Mouse (Mus musculus) heart, postnatal 0 days (tissue): ENCODE measurements at regions not wholly inside any gene's neighbourhood (a gene's known extent, or its start where the extent isn't known, plus 50 kb on each side); places are given as distances from the start of the nearest gene placed in this dataset.

ENCODE experiments used
- CTCF ChIP-seq: IDR thresholded peaks from 2 replicates; pipeline ENCODE4 v1.5.1; 2016; ENCODE audit warnings: antibody characterized with exemption, control low read depth, low read depth
- EP300 ChIP-seq: IDR thresholded peaks from 2 replicates; pipeline ENCODE4 v1.6.1; 2016; ENCODE audit warnings: antibody characterized with exemption, low read depth

DNA sequence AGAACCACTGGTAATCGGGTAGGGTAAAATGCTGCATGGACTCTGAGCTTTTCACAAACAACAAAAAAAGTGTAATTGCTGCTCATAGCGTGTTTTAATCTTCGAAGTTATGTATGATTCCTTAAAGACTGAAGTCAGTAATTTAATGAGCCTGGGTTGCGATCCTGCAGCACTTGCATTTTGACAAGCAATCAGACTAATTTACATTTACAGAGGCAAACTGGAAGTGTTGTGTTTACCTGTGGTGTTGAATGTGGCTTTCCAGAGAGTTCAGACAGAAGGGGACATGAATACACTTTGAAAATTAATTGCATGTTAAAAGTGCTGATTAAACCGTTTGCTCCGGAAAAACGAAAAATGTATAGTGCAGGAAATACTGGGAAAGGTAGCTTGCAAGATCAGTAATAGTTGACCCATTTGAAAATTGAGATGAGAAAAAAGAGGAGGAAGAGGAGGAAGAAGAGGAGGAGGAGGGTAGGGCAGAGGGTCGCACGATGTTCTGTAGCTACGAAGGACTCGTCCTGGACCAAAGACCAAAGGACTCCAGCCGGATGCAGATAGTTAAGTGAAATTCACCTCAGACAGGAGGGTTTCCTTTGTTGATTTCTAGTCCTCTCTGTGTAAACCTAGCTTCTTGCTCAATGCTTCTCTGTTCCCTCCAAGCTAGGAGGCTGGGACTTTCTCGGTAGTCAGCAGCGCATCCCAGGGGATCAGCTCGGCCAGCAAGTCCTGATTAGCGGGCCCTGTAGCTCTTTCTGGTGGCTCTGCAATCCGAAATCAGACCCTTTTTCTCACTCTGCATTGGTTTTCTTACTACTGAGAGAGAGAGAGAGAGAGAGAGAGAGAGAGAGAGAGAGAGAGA lies 1589.0 kb downstream of the 4930444P10Rik start:
- TF ChIP-seq CTCF (no peak), EP300 (no peak)
